Mouse (Mus musculus) cortical plate, adult 2 months (tissue): ENCODE results near the gene Smarcc1.

Experiments
- CTCF ChIP-seq: fragments of 200-500 bp; IDR thresholded peaks from 2 replicates; pipeline ENCODE4 v1.5.1; 2011; ENCODE audit warnings: mild to moderate bottlenecking, control low read depth, low read length; ENCODE audit not compliant: insufficient read depth; ENCODE audit errors: extremely low read depth
- POLR2A ChIP-seq: fragments of 200-500 bp; IDR thresholded peaks from 2 replicates; pipeline ENCODE4 v1.6.1; 2011; ENCODE audit warnings: mild to moderate bottlenecking, low read length, control low read depth; ENCODE audit not compliant: insufficient read depth; ENCODE audit errors: extremely low read depth

DNA sequence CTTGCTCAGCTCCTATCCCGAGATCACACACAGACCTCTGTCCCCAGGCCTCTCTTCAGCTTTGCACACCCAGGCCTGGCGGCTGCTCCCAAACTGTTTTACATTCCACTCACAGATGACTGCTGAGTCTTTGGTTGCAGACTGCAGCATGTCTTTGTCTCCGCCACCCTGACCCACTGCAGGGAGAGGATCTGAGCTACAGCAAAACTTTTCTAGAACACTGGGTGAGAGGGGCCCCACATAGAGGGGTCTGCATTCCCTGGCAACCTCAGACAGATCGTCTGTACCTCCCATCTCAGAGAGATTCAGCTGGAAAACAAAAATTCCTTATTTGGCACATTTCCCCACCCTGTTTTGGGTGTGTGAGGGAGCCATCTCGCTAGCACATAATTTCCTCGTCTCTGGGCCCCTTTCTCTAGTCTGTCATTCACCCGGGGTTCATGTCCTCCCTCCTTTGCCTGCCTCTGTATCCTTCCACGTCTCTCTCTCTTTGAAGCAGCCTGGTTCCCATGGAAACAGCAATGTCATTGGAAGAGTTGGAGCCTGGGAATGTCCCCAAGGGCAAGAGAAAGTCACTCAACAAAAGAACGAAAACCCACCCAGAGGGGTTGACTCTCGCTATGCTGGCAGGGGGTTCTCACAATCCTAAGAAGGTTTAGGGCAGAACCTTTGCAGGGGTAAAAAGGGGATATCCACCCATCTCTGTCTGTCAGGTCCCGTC is 132.5 kb downstream of the Smarcc1 start:
- TF ChIP-seq CTCF: no peak
- TF ChIP-seq POLR2A: no peak; the same call in 1 of the 2 replicates
